Mouse (Mus musculus) layer of hippocampus, postnatal 10 days (tissue): Measurements from ENCODE around the gene Galntl5. TPM values are rescaled to one million over a fixed set of nuclear protein-coding genes. Genes with fewer than 3 reads are reported as not detected.

Source experiments
- microRNA-seq, 2 experiments: library from miRNA; unstranded; fragments of <30 nt; microRNA quantifications; one replicate each; pipeline ENCODE4 v1.2.0; 2021
- total RNA-seq, 2 experiments: library from RNA; stranded (reverse); gene quantifications; 2 replicates each; pipeline ENCODE4 v1.2.3; 2021

Gene Galntl5
- total RNA-seq, 2 experiments from 2014 or later: not detected

Small RNA genes lying within 50 kb of the gene (microRNA-seq; reads per million reads assigned to microRNA genes)
- gene Gm26051: 0 reads per million in 2 experiments

Other genes starting within 250 kb of the Galntl5 start
- 100 to 1,000 TPM; 143 to 147 TPM for gene Prkag2, start 80.8 kb upstream of the Galntl5 start, total RNA-seq
- 10 to 100 TPM; 43.8 to 44.0 TPM for gene Galnt11, start 40.4 kb downstream of the Galntl5 start, total RNA-seq
- gene E130116L18Rik, start 41.7 kb downstream of the Galntl5 start, total RNA-seq: not detected